Mouse (Mus musculus): ENCODE results near the gene Pstpip1. TPM values are rescaled to one million over a fixed set of nuclear protein-coding genes. Genes with fewer than 3 reads are reported as not detected.

Pstpip1 gene
- polyA plus RNA-seq (2017; shearing (Covaris generic)), result 174 TPM

DNA sequence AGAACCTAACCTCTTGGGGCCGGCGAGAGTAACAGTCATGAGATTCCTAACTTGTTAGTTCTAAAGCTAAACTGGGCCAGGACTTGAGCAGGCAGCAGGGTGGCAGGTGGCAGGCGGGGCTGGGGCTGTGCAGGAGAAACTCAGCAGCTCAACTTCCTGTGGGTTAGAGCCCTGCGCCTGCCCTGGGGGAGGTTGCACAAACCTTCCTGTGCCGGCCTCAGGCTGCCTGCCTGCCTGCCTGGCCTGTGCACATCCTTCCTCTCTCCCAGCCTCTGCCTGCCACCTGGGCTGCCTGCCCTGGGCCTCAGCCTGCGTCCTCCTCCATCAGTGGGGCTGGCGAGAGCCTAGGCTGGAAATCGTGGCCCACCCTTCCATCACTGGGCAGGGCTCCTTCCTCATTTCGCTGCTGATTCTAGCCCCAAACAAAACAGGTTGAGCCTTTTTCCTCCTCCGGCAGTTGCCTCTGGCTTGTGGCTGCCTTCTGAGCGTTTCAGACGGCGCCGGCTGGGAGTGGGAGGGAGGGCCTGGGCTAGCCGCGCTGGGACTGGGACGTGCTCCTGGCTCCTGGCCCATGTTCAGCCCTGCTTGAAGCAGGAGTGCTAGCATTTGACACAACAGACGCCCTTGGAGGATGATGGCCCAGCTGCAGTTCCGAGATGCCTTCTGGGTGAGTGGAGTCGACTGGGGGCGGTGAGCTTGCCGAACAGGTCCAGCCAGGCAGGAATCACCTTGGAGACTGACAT lies at the start of gene Pstpip1:
Gene Pstpip1, plus strand, starts transcription at position 185 of the 743 bp plus-strand sequence.

DNA sequence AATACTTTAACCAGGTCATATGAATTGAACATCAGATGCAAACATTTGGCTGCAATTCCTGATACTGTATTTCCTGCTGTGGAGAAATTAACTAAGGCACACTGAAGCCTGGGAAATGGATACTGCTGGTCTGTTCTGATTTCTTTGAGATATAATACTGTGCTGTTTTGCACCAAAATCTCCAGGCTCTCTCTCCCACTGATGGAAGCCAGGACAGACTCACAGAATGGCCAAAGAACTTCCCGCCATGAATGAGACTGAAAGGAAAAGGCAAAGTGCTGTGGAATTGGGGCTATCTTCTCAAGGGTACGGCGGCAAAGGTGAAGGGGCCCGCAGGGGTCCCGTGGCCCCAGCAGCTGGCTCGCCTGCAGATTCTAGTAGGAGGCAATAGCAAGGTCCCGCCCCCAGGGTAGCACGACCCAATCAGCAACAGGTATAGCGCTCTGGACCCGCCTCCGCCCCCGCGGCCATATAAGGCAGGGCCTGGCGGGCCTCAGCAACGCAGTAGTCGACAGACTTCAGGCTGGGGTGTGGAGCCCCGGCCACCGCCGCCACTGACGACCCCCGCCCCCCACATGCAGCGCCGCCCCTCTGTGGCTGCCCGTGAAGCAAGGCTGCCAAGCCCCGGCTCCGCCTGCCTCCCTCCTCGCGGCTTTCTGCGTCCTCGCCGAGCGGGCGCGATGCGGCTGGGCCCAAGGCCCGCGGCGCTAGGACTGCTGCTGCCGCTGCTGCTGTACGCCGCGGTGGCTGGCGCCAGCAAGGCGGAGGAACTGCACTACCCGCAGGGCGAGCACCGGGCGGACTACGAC lies 48.2 kb upstream of the Pstpip1 start, which contains the start of gene Rcn2:
Gene Rcn2, plus strand, starts transcription at position 474 of the 809 bp plus-strand sequence.

GRCm38 (mm10) chr9:56165377-56165776 lies 75.6 kb downstream of the Pstpip1 start, which contains the start of gene Tspan3:
Gene Tspan3, minus strand, starts transcription at chr9:56165477.

Other genes starting within 250 kb of the Pstpip1 start
- gene Scaper, start 151.8 kb upstream of the Pstpip1 start, polyA plus RNA-seq (2017; shearing (Covaris generic)), result 27.4 TPM
- not detected for gene 4930563M21Rik, start 79.4 kb upstream of the Pstpip1 start, polyA plus RNA-seq (2017; shearing (Covaris generic))
- gene Rcn2, start 48.1 kb upstream of the Pstpip1 start, polyA plus RNA-seq (2017; shearing (Covaris generic)), result 51.6 TPM
- 99.6 TPM for gene Tspan3, start 75.5 kb downstream of the Pstpip1 start, polyA plus RNA-seq (2017; shearing (Covaris generic))